Mouse (Mus musculus) embryonic facial prominence, embryonic 13.5 days (tissue): ENCODE data around the gene 4933409G03Rik. TPM values are rescaled to one million over a fixed set of nuclear protein-coding genes. Genes with fewer than 3 reads are reported as not detected.
"Not testable (repeated sequence)": the region's sequence is repeated elsewhere in the genome, so short reads cannot be mapped to it uniquely, and the experiment has no call there.

Experiments
- ATAC-seq: fragments of 200-750 bp; cut with Nextera tagmentation; 2 replicates; pipeline ENCODE4 v1.8.0; 2017; ENCODE audit warnings: low read depth; ENCODE audit not compliant: insufficient number of reproducible peaks, insufficient read depth, low FRiP score, low TSS enrichment
- H3K27ac ChIP-seq: fragments of 300-500 bp; sonication (generic); 2 replicates; pipeline ENCODE4 v1.5.1; 2015; ENCODE audit warnings: moderate library complexity, mild to moderate bottlenecking, inconsistent platforms
- H3K27me3 ChIP-seq: fragments of 300-500 bp; sonication (generic); 2 replicates; pipeline ENCODE4 v1.6.1; 2015; ENCODE audit warnings: mild to moderate bottlenecking, inconsistent platforms
- H3K36me3 ChIP-seq: fragments of 300-500 bp; sonication (generic); 2 replicates; pipeline ENCODE4 v1.6.1; 2015; ENCODE audit warnings: mild to moderate bottlenecking, inconsistent platforms
- H3K4me1 ChIP-seq: fragments of 300-500 bp; sonication (generic); 2 replicates; pipeline ENCODE4 v1.6.1; 2015; ENCODE audit warnings: inconsistent platforms
- H3K4me2 ChIP-seq: fragments of 300-500 bp; sonication (generic); 2 replicates; pipeline ENCODE4 v1.6.1; 2015; ENCODE audit warnings: moderate library complexity, mild to moderate bottlenecking, inconsistent platforms
- H3K4me3 ChIP-seq: fragments of 300-500 bp; sonication (generic); 2 replicates; pipeline ENCODE4 v1.5.1; 2015; ENCODE audit warnings: mild to moderate bottlenecking, inconsistent platforms
- H3K9ac ChIP-seq: fragments of 300-500 bp; sonication (generic); 2 replicates; pipeline ENCODE4 v1.6.1; 2015; ENCODE audit warnings: mild to moderate bottlenecking, inconsistent platforms
- H3K9me3 ChIP-seq: fragments of 300-500 bp; sonication (generic); 2 replicates; pipeline ENCODE4 v1.6.1; 2016; ENCODE audit warnings: inconsistent platforms
- WGBS: fragments of 180-500 bp; shearing (Covaris S2); methylation state at CpG from one replicate; pipeline ENCODE4 v1.1.7; 2015; ENCODE audit warnings: mixed read lengths; 5-methylcytosine and 5-hydroxymethylcytosine counted together
- polyA plus RNA-seq: library from polyadenylated mRNA; unstranded; fragments of >200 nt; fragmentation: Nextera tagmentation; extraction: Ambion mirVana; gene quantifications from 2 replicates; pipeline ENCODE4 v1.2.1, GENCODE M21; 2015

The 4933409G03Rik gene
- polyA plus RNA-seq, result not detected in 2 replicates

- no peak for ATAC-seq
- H3K27ac ChIP-seq, result no peak within 1 kb of the TSS
- WGBS, result 89% methylated on average over 5 of the region's 5 CpGs
Observed at GRCm38 (mm10) chr2:68582113-68582512, at the start of gene 4933409G03Rik. TSS of gene 4933409G03Rik (plus strand) at chr2:68582413.

GRCm38 (mm10) chr2:68544190-68544589 is 38.0 kb upstream of the 4933409G03Rik start:
- ATAC-seq, result no peak
- Histone ChIP-seq H3K36me3 (no peaks in the 10 kb centered on the region), H3K9ac (no peak overlapping the region), H3K27ac (no peak overlapping the region), H3K27me3 (no peaks in the 10 kb centered on the region), H3K4me1 (no peaks in the 10 kb centered on the region), H3K4me3 (no peak overlapping the region), H3K4me2 (no peak overlapping the region), H3K9me3 (no peaks in the 10 kb centered on the region)
- 65% methylated on average over 2 of the region's 2 CpGs for WGBS

More at GRCm38 (mm10) chr2:68582113-68582512, at the start of gene 4933409G03Rik:
- no peaks in the 10 kb centered on the region for H3K27me3 ChIP-seq
- H3K4me2 ChIP-seq, result no peak within 1 kb of the TSS
- no peak within 1 kb of the TSS for H3K4me3 ChIP-seq
- H3K4me1 ChIP-seq, result no peaks in the 10 kb centered on the region
- no peaks in the 10 kb centered on the region for H3K36me3 ChIP-seq
- no peak within 1 kb of the TSS for H3K9ac ChIP-seq
- no peaks in the 10 kb centered on the region for H3K9me3 ChIP-seq

- no peaks in the 10 kb centered on the region for H3K36me3 ChIP-seq
- WGBS, result 55% methylated on average over 4 of the region's 4 CpGs
- no peak overlapping the region for H3K4me3 ChIP-seq
- no peak for ATAC-seq
- H3K27me3 ChIP-seq, result no peaks in the 10 kb centered on the region
- no peaks in the 10 kb centered on the region for H3K4me1 ChIP-seq
- no peak overlapping the region for H3K9ac ChIP-seq
- no peak overlapping the region for H3K4me2 ChIP-seq
- H3K27ac ChIP-seq, result no peak overlapping the region
- no peaks in the 10 kb centered on the region for H3K9me3 ChIP-seq
Observed at GRCm38 (mm10) chr2:68560821-68561220, 21.4 kb upstream of the 4933409G03Rik start.

GRCm38 (mm10) chr2:68563331-68563730 is 18.9 kb upstream of the 4933409G03Rik start:
- 19% methylated on average over 3 of the region's 3 CpGs for WGBS
- no peak for ATAC-seq
- Histone ChIP-seq H3K4me2 (no peak overlapping the region), H3K9ac (no peak overlapping the region), H3K4me1 (no peaks in the 10 kb centered on the region), H3K4me3 (no peak overlapping the region), H3K36me3 (no peaks in the 10 kb centered on the region), H3K9me3 (no peaks in the 10 kb centered on the region), H3K27ac (no peak overlapping the region), H3K27me3 (no peaks in the 10 kb centered on the region)

GRCm38 (mm10) chr2:68568361-68568760 is 13.9 kb upstream of the 4933409G03Rik start:
- no peak overlapping the region for H3K4me3 ChIP-seq
- H3K27ac ChIP-seq, result no peak overlapping the region
- no peak overlapping the region for H3K9ac ChIP-seq
- WGBS, result 90% methylated on average over 15 of the region's 15 CpGs
- ATAC-seq, result no peak
- no peak overlapping the region for H3K4me2 ChIP-seq
- H3K27me3 ChIP-seq, result no peaks in the 10 kb centered on the region
- H3K36me3 ChIP-seq, result no peaks in the 10 kb centered on the region
- H3K4me1 ChIP-seq, result no peaks in the 10 kb centered on the region
- H3K9me3 ChIP-seq, result no peaks in the 10 kb centered on the region

DNA sequence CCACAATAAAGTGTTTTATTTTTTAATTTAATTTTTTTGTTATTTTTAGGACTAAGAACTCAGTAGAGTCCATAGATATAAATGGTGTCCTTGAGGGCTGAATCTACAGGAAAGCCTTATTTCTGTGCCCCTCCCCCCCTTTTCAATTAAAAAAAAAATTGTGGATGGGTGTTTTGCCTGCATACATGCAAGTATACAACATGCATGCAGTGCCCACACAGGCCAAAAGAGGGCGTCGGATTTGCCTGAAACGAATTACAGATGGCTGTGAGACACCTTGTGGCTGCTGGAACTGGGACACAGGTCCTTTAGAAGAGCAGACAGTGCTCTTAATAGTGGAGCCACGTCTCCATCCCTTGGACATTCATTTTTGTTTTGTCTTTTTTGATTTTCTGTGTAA is 9.9 kb upstream of the 4933409G03Rik start:
- Histone ChIP-seq H3K4me1 (no peaks in the 10 kb centered on the region), H3K36me3 (no peaks in the 10 kb centered on the region), H3K9me3 (no peaks in the 10 kb centered on the region), H3K27ac (no peak overlapping the region), H3K4me3 (no peak overlapping the region), H3K9ac (no peak overlapping the region), H3K4me2 (no peak overlapping the region), H3K27me3 (no peaks in the 10 kb centered on the region)
- no peak for ATAC-seq
- WGBS, result 31% methylated on average over 4 of the region's 4 CpGs

DNA sequence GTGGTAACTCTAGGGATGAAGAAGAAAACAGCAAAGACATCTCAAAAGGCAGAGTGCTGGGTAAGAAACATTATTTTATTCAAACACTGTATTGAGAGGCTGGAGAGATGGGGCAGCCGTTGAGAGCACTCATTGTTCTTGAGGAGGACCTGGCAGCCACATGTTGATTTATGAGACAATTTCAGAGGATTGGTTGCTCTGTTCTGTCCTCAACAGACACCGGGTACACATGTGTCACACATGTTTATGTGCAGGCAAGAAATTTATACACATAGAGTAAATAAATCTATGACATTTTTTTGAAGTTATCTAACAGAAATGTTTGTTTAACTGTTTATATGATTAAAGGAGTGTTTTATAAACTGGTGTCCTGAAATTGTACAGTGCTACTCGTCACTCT is 10.6 kb downstream of the 4933409G03Rik start:
- Histone ChIP-seq H3K36me3 (no peaks in the 10 kb centered on the region), H3K4me2 (no peak overlapping the region), H3K4me1 (no peaks in the 10 kb centered on the region), H3K9ac (no peak overlapping the region), H3K27me3 (no peaks in the 10 kb centered on the region), H3K4me3 (no peak overlapping the region), H3K27ac (no peak overlapping the region), H3K9me3 (no peaks in the 10 kb centered on the region)
- WGBS, result 41% methylated on average over 3 of the region's 3 CpGs
- ATAC-seq, result no peak

- not testable (repeated sequence) for H3K27me3 ChIP-seq, H3K36me3 ChIP-seq, H3K27ac ChIP-seq, H3K4me2 ChIP-seq, H3K4me1 ChIP-seq, H3K9me3 ChIP-seq, H3K9ac ChIP-seq, H3K4me3 ChIP-seq, ATAC-seq
- 65% methylated on average over 2 of the region's 5 CpGs for WGBS
Observed at GRCm38 (mm10) chr2:68656186-68656585, 74.0 kb downstream of the 4933409G03Rik start, which contains the start of gene 4932414N04Rik. TSS of gene 4932414N04Rik (plus strand) at chr2:68656486.

Other genes with a start within 250 kb of the 4933409G03Rik start
- gene Stk39, start 110.1 kb upstream of the 4933409G03Rik start, polyA plus RNA-seq, result 13.4 and 16.9 TPM in 2 replicates
- gene 4932414N04Rik, start 74.1 kb downstream of the 4933409G03Rik start, polyA plus RNA-seq, result not detected in 2 replicates